Mouse (Mus musculus) CH12.LX (cell line): ENCODE data around the gene Macf1. TPM values are rescaled to one million over a fixed set of nuclear protein-coding genes. Genes with fewer than 3 reads are reported as not detected.

Experiments used
- DNase-seq: peaks from one replicate; pipeline ENCODE4 v3.0.0-alpha.2; 2013; ENCODE audit errors: extremely low read depth
- H3K27ac ChIP-seq: 2 replicates; pipeline ENCODE4 v1.5.1; 2012; ENCODE audit warnings: low read depth, mild to moderate bottlenecking, control low read depth, moderate library complexity; ENCODE audit not compliant: insufficient read depth
- H3K27me3 ChIP-seq: replicated peaks from 2 replicates; pipeline ENCODE3; 2012; ENCODE audit warnings: inconsistent platforms
- H3K36me3 ChIP-seq, 2 experiments: replicated peaks in 1 of 2; 2 replicates each; pipeline versions ENCODE3 to v1.6.1; 2012; ENCODE audit warnings: inconsistent platforms in 1 of 2, low read length in 1 of 2, mild to moderate bottlenecking in 1 of 2, mixed read lengths in 1 of 2, moderate library complexity in 1 of 2; ENCODE audit not compliant: control insufficient read depth in 1 of 2, insufficient read depth in 1 of 2
- H3K4me1 ChIP-seq, 2 experiments: 2 replicates each; pipeline ENCODE4 v1.6.1; 2012; ENCODE audit warnings: inconsistent platforms in 1 of 2, moderate library complexity in 1 of 2; ENCODE audit not compliant: insufficient read depth in 2 of 2, control insufficient read depth in 1 of 2
- H3K4me2 ChIP-seq: 2 replicates; pipeline ENCODE4 v1.6.1; 2012; ENCODE audit warnings: low read depth, mild to moderate bottlenecking, control low read depth; ENCODE audit not compliant: poor library complexity, insufficient read depth, severe bottlenecking
- H3K4me3 ChIP-seq, 3 experiments: fragments of 150-350 bp in 1 of 3; sonication (generic) in 1 of 3; replicated peaks in 1 of 3; 2 replicates each; pipeline versions ENCODE3 to v1.5.1; 2011 to 2012; ENCODE audit warnings: low read depth in 2 of 3, low read length in 2 of 3, mild to moderate bottlenecking in 2 of 3, moderate library complexity in 2 of 3, control low read depth in 1 of 3, improper control_type of control experiment in 1 of 3, inconsistent platforms in 1 of 3, mixed read lengths in 1 of 3; ENCODE audit not compliant: poor library complexity in 1 of 3
- H3K79me2 ChIP-seq: replicated peaks from 2 replicates; pipeline ENCODE4 v1.6.1; 2012; ENCODE audit warnings: mild to moderate bottlenecking, moderate library complexity; ENCODE audit not compliant: control insufficient read depth, poor library complexity, insufficient read depth, severe bottlenecking; ENCODE audit errors: extremely low read depth
- H3K9ac ChIP-seq: 2 replicates; pipeline ENCODE4 v1.6.1; 2012; ENCODE audit warnings: low read depth, mild to moderate bottlenecking, control low read depth, moderate library complexity; ENCODE audit not compliant: insufficient read depth
- H3K9me3 ChIP-seq: replicated peaks from 2 replicates; pipeline ENCODE3; 2012; ENCODE audit warnings: low read length, inconsistent platforms, mixed read lengths
- BHLHE40 ChIP-seq: IDR thresholded peaks from 2 replicates; pipeline ENCODE4 v1.6.1; 2011; ENCODE audit warnings: mild to moderate bottlenecking, low read depth, low read length, improper control_type of control experiment
- CHD1 ChIP-seq: IDR thresholded peaks from 2 replicates; pipeline ENCODE4 v1.6.1; 2012; ENCODE audit warnings: low read depth, low read length, improper control_type of control experiment, inconsistent platforms
- CHD2 ChIP-seq: IDR thresholded peaks from 2 replicates; pipeline ENCODE4 v1.6.1; 2011; ENCODE audit warnings: low read length, improper control_type of control experiment
- CTCF ChIP-seq, 2 experiments: IDR thresholded peaks in 1 of 2; conservative IDR thresholded peaks in 1 of 2; 2 replicates each; pipeline ENCODE4 v1.5.1; 2011 to 2012; ENCODE audit warnings: low read depth in 2 of 2, low read length in 2 of 2, improper control_type of control experiment in 1 of 2, inconsistent platforms in 1 of 2, mild to moderate bottlenecking in 1 of 2, moderate library complexity in 1 of 2
- E2F4 ChIP-seq: IDR thresholded peaks from 2 replicates; pipeline ENCODE4 v1.6.1; 2011; ENCODE audit warnings: low read depth, low read length, improper control_type of control experiment; ENCODE audit not compliant: insufficient replicate concordance
- EP300 ChIP-seq: IDR thresholded peaks from 2 replicates; pipeline ENCODE4 v1.6.1; 2011; ENCODE audit warnings: low read length, improper control_type of control experiment
- ETS1 ChIP-seq: conservative IDR thresholded peaks from 2 replicates; pipeline ENCODE4 v1.6.1; 2012; ENCODE audit warnings: low read depth, mild to moderate bottlenecking, inconsistent platforms, low read length, improper control_type of control experiment, moderate library complexity
- GABPA ChIP-seq: IDR thresholded peaks from 2 replicates; pipeline ENCODE4 v1.6.1; 2012; ENCODE audit warnings: low read depth, low read length, improper control_type of control experiment, inconsistent platforms; ENCODE audit not compliant: insufficient replicate concordance
- HCFC1 ChIP-seq: IDR thresholded peaks from 2 replicates; pipeline ENCODE4 v1.6.1; 2012; ENCODE audit warnings: low read depth, mild to moderate bottlenecking, inconsistent platforms, low read length, improper control_type of control experiment
- IRF4 ChIP-seq: IDR thresholded peaks from 2 replicates; pipeline ENCODE4 v1.6.1; 2014; ENCODE audit warnings: low read depth, mild to moderate bottlenecking, inconsistent platforms, low read length, improper control_type of control experiment
- JUND ChIP-seq: conservative IDR thresholded peaks from 2 replicates; pipeline ENCODE4 v1.6.1; 2011; ENCODE audit warnings: low read depth, low read length, improper control_type of control experiment
- MAFK ChIP-seq: IDR thresholded peaks from 2 replicates; pipeline ENCODE4 v1.6.1; 2011; ENCODE audit warnings: low read length, improper control_type of control experiment; ENCODE audit not compliant: insufficient replicate concordance
- MAX ChIP-seq: IDR thresholded peaks from 2 replicates; pipeline ENCODE4 v1.6.1; 2011; ENCODE audit warnings: low read length, improper control_type of control experiment
- MAZ ChIP-seq: IDR thresholded peaks from 2 replicates; pipeline ENCODE4 v1.6.1; 2012; ENCODE audit warnings: low read depth, mild to moderate bottlenecking, inconsistent platforms, low read length, improper control_type of control experiment, moderate library complexity
- MEF2A ChIP-seq: IDR thresholded peaks from 2 replicates; pipeline ENCODE4 v1.6.1; 2014; ENCODE audit warnings: low read depth, mild to moderate bottlenecking, inconsistent platforms, low read length, improper control_type of control experiment, borderline replicate concordance
- MYC ChIP-seq: IDR thresholded peaks from 2 replicates; pipeline ENCODE4 v1.6.1; 2011; ENCODE audit warnings: low read depth, mild to moderate bottlenecking, improper control_type of control experiment, low read length
- NELFE ChIP-seq: IDR thresholded peaks from 2 replicates; pipeline ENCODE4 v1.6.1; 2011; ENCODE audit warnings: low read depth, low read length, improper control_type of control experiment
- POLR2AphosphoS2 ChIP-seq: IDR thresholded peaks from 2 replicates; pipeline ENCODE4 v1.6.1; 2011; ENCODE audit warnings: low read depth, low read length, improper control_type of control experiment
- RAD21 ChIP-seq: IDR thresholded peaks from 2 replicates; pipeline ENCODE4 v1.6.1; 2011; ENCODE audit warnings: low read depth, mild to moderate bottlenecking, low read length, improper control_type of control experiment, moderate library complexity
- RCOR1 ChIP-seq: conservative IDR thresholded peaks from 2 replicates; pipeline ENCODE4 v1.6.1; 2012; ENCODE audit warnings: low read depth, mild to moderate bottlenecking, inconsistent platforms, low read length, improper control_type of control experiment
- SIN3A ChIP-seq: IDR thresholded peaks from 2 replicates; pipeline ENCODE4 v1.6.1; 2012; ENCODE audit warnings: low read length, improper control_type of control experiment, inconsistent platforms
- SMC3 ChIP-seq: IDR thresholded peaks from 2 replicates; pipeline ENCODE4 v1.6.1; 2011; ENCODE audit warnings: low read depth, low read length, improper control_type of control experiment
- TBP ChIP-seq: conservative IDR thresholded peaks from 2 replicates; pipeline ENCODE4 v1.6.1; 2011; ENCODE audit warnings: low read depth, low read length, improper control_type of control experiment
- UBTF ChIP-seq: IDR thresholded peaks from 2 replicates; pipeline ENCODE4 v1.6.1; 2012; ENCODE audit warnings: low read depth, mild to moderate bottlenecking, inconsistent platforms, low read length, improper control_type of control experiment, moderate library complexity
- USF1 ChIP-seq: IDR thresholded peaks from 2 replicates; pipeline ENCODE4 v1.6.1; 2014; ENCODE audit warnings: low read depth, mild to moderate bottlenecking, inconsistent platforms, low read length, improper control_type of control experiment
- USF2 ChIP-seq: conservative IDR thresholded peaks from 2 replicates; pipeline ENCODE4 v1.6.1; 2011; ENCODE audit warnings: low read depth, low read length, improper control_type of control experiment
- ZC3H11A ChIP-seq: IDR thresholded peaks from 2 replicates; pipeline ENCODE4 v1.6.1; 2012; ENCODE audit warnings: low read depth, mild to moderate bottlenecking, inconsistent platforms, low read length, improper control_type of control experiment
- ZMIZ1 ChIP-seq: IDR thresholded peaks from 2 replicates; pipeline ENCODE4 v1.6.1; 2012; ENCODE audit warnings: low read depth, mild to moderate bottlenecking, inconsistent platforms, low read length, improper control_type of control experiment
- dilution Hi-C: fragments of 300-500 bp; cut with MboI; formaldehyde crosslinking; loops from 2 replicates; pipeline ENCODE4 v1.14.3; 2020; ENCODE audit warnings: low sequenced_read_pairs; ENCODE audit not compliant: extremely low pct_unique_long_range_greater_than_20kb, extremely low pct_ligation_motif_present
- in situ Hi-C: fragments of 300-500 bp; cut with MboI; formaldehyde crosslinking; loops from 3 replicates; pipeline ENCODE4 v1.14.3; 2019; ENCODE audit warnings: low sequenced_read_pairs, low pct_ligation_motif_present, low pct_unique_long_range_greater_than_20kb, mixed read lengths
- polyA plus RNA-seq: library from polyadenylated mRNA; unstranded; fragments of >175 nt; gene quantifications from 2 replicates; pipeline ENCODE4 v1.2.1, GENCODE M21; 2012; ENCODE audit warnings: low read depth; ENCODE audit not compliant: insufficient read length
- total RNA-seq, 2 experiments: library from RNA; depleted of rRNA; stranded (reverse); fragments of 300-350 nt in 1 of 2; fragments of >200 nt in 1 of 2; gene quantifications; 2 replicates each; pipeline ENCODE4 v1.2.3; 2012 to 2014

The Macf1 gene
- total and polyA plus RNA-seq, 3 experiments = 63.3 to 93.3 (median 77.8) TPM

DNA sequence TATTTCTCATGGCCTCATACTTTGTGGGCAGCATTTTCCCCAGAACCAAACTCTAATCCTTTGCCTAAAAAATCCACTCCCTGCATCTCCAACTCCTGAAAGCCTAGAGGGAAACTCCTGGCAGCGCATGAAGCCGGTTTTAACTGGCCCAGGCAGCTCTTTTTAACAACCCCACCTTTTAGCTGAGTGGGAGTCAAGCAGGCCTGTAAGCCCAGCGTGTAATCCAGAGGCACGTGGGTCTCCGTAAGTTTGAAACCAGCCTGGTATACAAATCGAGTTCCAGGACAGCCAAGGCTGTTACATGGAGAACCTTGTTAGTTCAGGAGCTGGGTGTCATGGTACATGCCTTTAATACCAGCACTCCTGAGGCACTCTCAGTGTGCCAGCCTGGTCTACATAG lies 14.5 kb downstream of the Macf1 start:
- Histone ChIP-seq H3K9ac (no peak overlapping the region), H3K4me2 (no peak overlapping the region), H3K4me3 (no peak overlapping the region), H3K36me3 (no peaks in the 10 kb centered on the region), H3K27me3 (no peaks in the 10 kb centered on the region), H3K27ac (no peak overlapping the region), H3K4me1 (peaks cover 4 to 42% of the 10 kb centered on the region in 2 experiments; a peak in 3 of 4 replicates), H3K9me3 (no peaks in the 10 kb centered on the region), H3K79me2 (no peaks in the 10 kb centered on the region)
- DNase-seq = no peak
- no peak for TF ChIP-seq GABPA
- no peak for TF ChIP-seq USF2
- no peak for TF ChIP-seq NELFE
- no peak for TF ChIP-seq EP300
- TF ChIP-seq ETS1 = no peak
- no peak for TF ChIP-seq MYC
- TF ChIP-seq RAD21 = no peak
- no peak for TF ChIP-seq HCFC1
- TF ChIP-seq USF1 = no peak
- no peak for TF ChIP-seq ZMIZ1
- TF ChIP-seq POLR2AphosphoS2 = no peak
- no peak for TF ChIP-seq RCOR1
- no peak for TF ChIP-seq SIN3A
- TF ChIP-seq JUND = no peak
- TF ChIP-seq MAFK = no peak
- TF ChIP-seq MAX = no peak
- dilution Hi-C loops (no loop called here), in situ Hi-C loops (no loop called here)

DNA sequence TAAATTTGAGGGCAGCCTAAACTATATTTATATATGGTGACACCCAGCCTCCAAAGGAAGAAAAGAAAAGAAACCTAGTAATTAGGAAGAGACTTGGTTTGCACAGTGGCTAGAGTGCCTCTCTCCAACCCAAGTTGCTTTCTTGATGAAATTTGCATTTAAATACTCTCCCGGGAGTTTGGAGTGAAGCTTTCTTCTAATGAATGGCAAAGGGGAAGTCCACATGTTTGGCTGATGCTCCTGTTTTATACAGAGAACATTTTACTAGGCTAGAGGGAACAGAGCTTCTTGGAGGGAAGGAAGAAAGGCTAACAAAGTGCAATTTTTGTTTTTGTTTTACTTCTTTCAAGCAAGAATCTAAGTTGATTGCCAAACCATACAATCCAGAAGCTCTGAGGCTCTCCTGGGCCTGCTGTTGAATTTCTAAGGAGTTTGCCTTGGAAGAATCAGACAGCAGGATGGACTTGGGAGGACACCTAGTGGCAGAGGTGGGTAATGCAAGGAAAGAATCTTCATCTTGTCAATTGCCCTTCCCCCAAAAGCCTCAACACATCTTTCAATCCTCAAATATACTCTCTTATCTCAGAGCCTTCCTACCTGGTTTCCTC lies 16.8 kb downstream of the Macf1 start:
- H3K79me2 ChIP-seq = no peaks in the 10 kb centered on the region
- no peak overlapping the region for H3K27ac ChIP-seq
- in situ Hi-C loops = no loop called here
- H3K9ac ChIP-seq = no peak overlapping the region
- H3K4me2 ChIP-seq = peak overlapping the region; percentile 43; the same call in 1 of the 2 replicates
- no peaks in the 10 kb centered on the region for H3K36me3 ChIP-seq
- peaks cover 8 to 56% of the 10 kb centered on the region in 2 experiments; a peak in 3 of 4 replicates for H3K4me1 ChIP-seq
- H3K27me3 ChIP-seq = no peaks in the 10 kb centered on the region
- DNase-seq = peak; percentile 71
- H3K4me3 ChIP-seq = no peak overlapping the region
- H3K9me3 ChIP-seq = no peaks in the 10 kb centered on the region
- TF ChIP-seq SMC3 (peak; percentile 83), EP300 (no peak), E2F4 (no peak), CHD1 (no peak), MAX (no peak), HCFC1 (no peak), CTCF (conservative IDR thresholded peaks at IDR 0.05 in 1 of 2, IDR thresholded peaks at IDR 0.05 in 1 of 2; ENCODE audit: low read depth in 2 of 2, low read length in 2 of 2) (peak; percentile 94), IRF4 (peak; percentile 47; the same call in 1 of the 2 replicates), ZC3H11A (peak; percentile 5; the same call in 1 of the 2 replicates), TBP (no peak), BHLHE40 (no peak), POLR2AphosphoS2 (no peak), NELFE (no peak), GABPA (no peak), MAFK (no peak), RAD21 (peak; percentile 97), SIN3A (0 out of 2 replicates have a peak, but pooled peaks have one; percentile 42), CHD2 (peak; percentile 75), MEF2A (0 out of 2 replicates have a peak, but pooled peaks have one; percentile 17), UBTF (no peak), ETS1 (no peak), MAZ (no peak)
- TF ChIP-seq, all 38 proteins: peak for 8
- dilution Hi-C loops = no loop called here
